Mouse (Mus musculus): ENCODE data around the gene Ccdc13. TPM values are rescaled to one million over a fixed set of nuclear protein-coding genes. Genes with fewer than 3 reads are reported as not detected.
A peak's percentile ranks its signal among the peaks of the same experiment; 100 is the strongest.

Gene Ccdc13
- polyA plus RNA-seq, 1 experiment from 2014 or later: 2.3 TPM

GRCm38 (mm10) chr9:121785261-121785660, 54.0 kb downstream of the Ccdc13 start:
- no peak for DNase-seq
- no peaks in the 10 kb centered on the region for H3K36me3 ChIP-seq (ENCODE audit: control insufficient read depth, insufficient read depth, low read length)
- H3K9me3 ChIP-seq (ENCODE audit: control insufficient read depth, low read length): no peaks in the 10 kb centered on the region
- 88% methylated on average over 8 of the region's 8 CpGs for WGBS
- no peak overlapping the region for H3K4me2 ChIP-seq (ENCODE audit: low read length)
- H3K27me3 ChIP-seq (ENCODE audit: control insufficient read depth, insufficient read depth, low read length): no peaks in the 10 kb centered on the region
- H3K4me3 ChIP-seq (replicated peaks; ENCODE audit: low read depth, low read length): no peak overlapping the region
- no peak overlapping the region for H3K9ac ChIP-seq (replicated peaks; ENCODE audit: low read length)
- H3K27ac ChIP-seq (replicated peaks; ENCODE audit: low read depth, low read length): no peak overlapping the region
- no peak for ATAC-seq (ENCODE audit: low FRiP score, low TSS enrichment)
- no peaks in the 10 kb centered on the region for H3K4me1 ChIP-seq (ENCODE audit: control insufficient read depth, insufficient read depth, low read length)

DNA sequence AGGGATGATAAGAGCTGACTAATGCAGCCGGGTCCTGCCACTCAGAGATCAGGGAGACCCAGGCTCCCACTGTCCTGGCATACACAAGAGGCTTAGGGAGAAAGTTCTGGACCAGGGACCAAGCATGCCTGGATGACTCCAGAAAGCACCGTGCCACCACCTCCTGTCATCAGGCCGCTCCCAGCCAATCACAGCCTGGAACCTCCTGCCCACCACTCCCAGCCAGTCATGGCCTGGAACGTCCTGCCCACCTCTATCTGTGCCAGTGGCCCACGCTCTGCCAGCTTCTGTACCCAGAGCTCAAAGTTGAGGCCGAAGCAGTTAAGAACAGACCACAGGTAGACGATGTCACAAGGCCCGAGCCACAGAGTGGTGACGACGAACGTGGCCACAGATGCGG, 54.5 kb downstream of the Ccdc13 start:
- H3K9ac ChIP-seq (replicated peaks; ENCODE audit: low read length): no peak overlapping the region
- no peak overlapping the region for H3K4me3 ChIP-seq (replicated peaks; ENCODE audit: low read depth, low read length)
- H3K4me1 ChIP-seq (ENCODE audit: control insufficient read depth, insufficient read depth, low read length): no peaks in the 10 kb centered on the region
- DNase-seq (no peak), ATAC-seq (ENCODE audit: low FRiP score, low TSS enrichment) (no peak)
- H3K27ac ChIP-seq (replicated peaks; ENCODE audit: low read depth, low read length): no peak overlapping the region
- no peaks in the 10 kb centered on the region for H3K9me3 ChIP-seq (ENCODE audit: control insufficient read depth, low read length)
- H3K4me2 ChIP-seq (ENCODE audit: low read length): no peak overlapping the region
- 89% methylated on average over 12 of the region's 12 CpGs for WGBS
- H3K27me3 ChIP-seq (ENCODE audit: control insufficient read depth, insufficient read depth, low read length): no peaks in the 10 kb centered on the region
- H3K36me3 ChIP-seq (ENCODE audit: control insufficient read depth, insufficient read depth, low read length): no peaks in the 10 kb centered on the region

DNA sequence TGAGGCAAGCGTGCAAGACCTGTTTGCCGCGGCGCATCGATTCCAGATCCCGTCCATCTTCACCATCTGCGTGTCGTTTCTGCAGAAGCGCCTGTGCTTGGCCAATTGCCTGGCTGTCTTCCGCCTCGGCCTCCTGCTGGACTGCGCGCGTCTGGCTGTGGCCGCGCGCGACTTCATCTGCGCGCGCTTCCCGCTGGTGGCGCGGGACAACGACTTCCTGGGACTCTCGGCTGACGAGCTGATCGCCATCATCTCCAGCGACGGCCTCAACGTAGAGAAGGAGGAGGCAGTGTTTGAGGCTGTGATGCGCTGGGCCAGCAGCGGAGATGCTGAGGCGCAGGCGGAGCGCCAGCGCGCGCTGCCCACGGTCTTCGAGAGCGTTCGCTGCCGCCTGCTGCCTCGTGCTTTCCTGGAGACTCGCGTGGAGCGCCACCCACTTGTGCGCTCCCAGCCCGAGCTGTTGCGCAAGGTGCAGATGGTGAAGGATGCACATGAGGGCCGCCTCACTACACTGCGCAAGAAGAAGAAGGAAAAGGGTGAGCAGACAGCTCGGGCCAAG, 61.1 kb downstream of the Ccdc13 start:
- H3K4me3 ChIP-seq (replicated peaks; ENCODE audit: low read depth, low read length): peak overlapping the region; percentile 32
- no peak overlapping the region for H3K9ac ChIP-seq (replicated peaks; ENCODE audit: low read length)
- H3K27ac ChIP-seq (replicated peaks; ENCODE audit: low read depth, low read length): no peak overlapping the region
- peaks cover 23% of the 10 kb centered on the region for H3K27me3 ChIP-seq (ENCODE audit: control insufficient read depth, insufficient read depth, low read length)
- H3K4me1 ChIP-seq (ENCODE audit: control insufficient read depth, insufficient read depth, low read length): no peaks in the 10 kb centered on the region
- DNase-seq (peak; percentile 71), ATAC-seq (ENCODE audit: low FRiP score, low TSS enrichment) (no peak)
- WGBS: 14% methylated on average over 54 of the region's 54 CpGs
- H3K36me3 ChIP-seq (ENCODE audit: control insufficient read depth, insufficient read depth, low read length): no peaks in the 10 kb centered on the region
- no peaks in the 10 kb centered on the region for H3K9me3 ChIP-seq (ENCODE audit: control insufficient read depth, low read length)
- peak overlapping the region; percentile 55 for H3K4me2 ChIP-seq (ENCODE audit: low read length)

- DNase-seq: no peak
- no peak within 1 kb of the TSS for H3K27ac ChIP-seq (replicated peaks; ENCODE audit: low read depth, low read length)
Measured at GRCm38 (mm10) chr9:121777484-121778065, 61.7 kb downstream of the Ccdc13 start, which contains the start of gene Klhl40. Gene Klhl40 (plus strand): TSS chr9:121777607.

GRCm38 (mm10) chr9:121776511-121776910, 62.8 kb downstream of the Ccdc13 start:
- Histone ChIP-seq H3K4me3 (replicated peaks; ENCODE audit: low read depth, low read length) (no peak overlapping the region), H3K4me1 (ENCODE audit: control insufficient read depth, insufficient read depth, low read length) (no peaks in the 10 kb centered on the region), H3K36me3 (ENCODE audit: control insufficient read depth, insufficient read depth, low read length) (no peaks in the 10 kb centered on the region), H3K27ac (replicated peaks; ENCODE audit: low read depth, low read length) (no peak overlapping the region), H3K4me2 (ENCODE audit: low read length) (no peak overlapping the region), H3K27me3 (ENCODE audit: control insufficient read depth, insufficient read depth, low read length) (peaks cover 23% of the 10 kb centered on the region), H3K9me3 (ENCODE audit: control insufficient read depth, low read length) (no peaks in the 10 kb centered on the region), H3K9ac (replicated peaks; ENCODE audit: low read length) (no peak overlapping the region)
- 87% methylated on average over 7 of the region's 7 CpGs for WGBS
- ATAC-seq (ENCODE audit: low FRiP score, low TSS enrichment) (no peak), DNase-seq (no peak)

More at GRCm38 (mm10) chr9:121777484-121778065, 61.7 kb downstream of the Ccdc13 start, which contains the start of gene Klhl40:
- Histone ChIP-seq H3K4me2 (ENCODE audit: low read length) (peak within 1 kb of the TSS; percentile 55), H3K4me1 (ENCODE audit: control insufficient read depth, insufficient read depth, low read length) (no peaks in the 10 kb centered on the region), H3K9me3 (ENCODE audit: control insufficient read depth, low read length) (no peaks in the 10 kb centered on the region), H3K9ac (replicated peaks; ENCODE audit: low read length) (no peak within 1 kb of the TSS), H3K27me3 (ENCODE audit: control insufficient read depth, insufficient read depth, low read length) (peaks cover 23% of the 10 kb centered on the region), H3K4me3 (replicated peaks; ENCODE audit: low read depth, low read length) (peak within 1 kb of the TSS; percentile 32), H3K36me3 (ENCODE audit: control insufficient read depth, insufficient read depth, low read length) (no peaks in the 10 kb centered on the region)
- 19% methylated on average over 30 of the region's 30 CpGs for WGBS
- no peak for ATAC-seq (ENCODE audit: low FRiP score, low TSS enrichment)

GRCm38 (mm10) chr9:121775951-121776350, 63.3 kb downstream of the Ccdc13 start:
- no peaks in the 10 kb centered on the region for H3K9me3 ChIP-seq (ENCODE audit: control insufficient read depth, low read length)
- no peak for DNase-seq
- H3K4me3 ChIP-seq (replicated peaks; ENCODE audit: low read depth, low read length): no peak overlapping the region
- H3K27me3 ChIP-seq (ENCODE audit: control insufficient read depth, insufficient read depth, low read length): peaks cover 23% of the 10 kb centered on the region
- no peak overlapping the region for H3K27ac ChIP-seq (replicated peaks; ENCODE audit: low read depth, low read length)
- H3K4me1 ChIP-seq (ENCODE audit: control insufficient read depth, insufficient read depth, low read length): no peaks in the 10 kb centered on the region
- 83% methylated on average over 10 of the region's 10 CpGs for WGBS
- no peak for ATAC-seq (ENCODE audit: low FRiP score, low TSS enrichment)
- no peak overlapping the region for H3K4me2 ChIP-seq (ENCODE audit: low read length)
- no peak overlapping the region for H3K9ac ChIP-seq (replicated peaks; ENCODE audit: low read length)
- no peaks in the 10 kb centered on the region for H3K36me3 ChIP-seq (ENCODE audit: control insufficient read depth, insufficient read depth, low read length)

DNA sequence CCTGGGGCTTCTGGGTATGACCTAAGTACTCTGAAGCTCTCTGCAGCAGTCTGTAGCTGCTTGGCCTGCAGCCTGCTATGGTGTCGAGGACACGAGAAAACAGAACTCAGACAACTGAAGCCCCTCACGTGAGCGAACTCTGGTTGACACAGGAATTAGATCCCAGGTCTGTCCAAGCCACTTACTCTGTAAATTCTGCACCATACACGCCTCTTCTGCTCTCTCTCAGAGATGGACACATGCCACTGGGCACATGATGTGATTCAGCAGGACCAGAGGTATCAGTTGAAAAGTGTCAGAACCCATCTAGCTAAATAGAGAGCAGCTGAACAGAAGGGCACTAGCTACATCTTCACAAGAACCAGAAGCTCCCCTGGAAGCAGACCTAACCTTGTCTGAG, 66.8 kb downstream of the Ccdc13 start:
- H3K27me3 ChIP-seq (ENCODE audit: control insufficient read depth, insufficient read depth, low read length): peaks cover 5% of the 10 kb centered on the region
- no peak overlapping the region for H3K4me3 ChIP-seq (replicated peaks; ENCODE audit: low read depth, low read length)
- H3K36me3 ChIP-seq (ENCODE audit: control insufficient read depth, insufficient read depth, low read length): peaks cover 17% of the 10 kb centered on the region
- WGBS: 75% methylated on average over 5 of the region's 5 CpGs
- no peak for DNase-seq
- no peak overlapping the region for H3K9ac ChIP-seq (replicated peaks; ENCODE audit: low read length)
- no peak overlapping the region for H3K4me2 ChIP-seq (ENCODE audit: low read length)
- no peaks in the 10 kb centered on the region for H3K4me1 ChIP-seq (ENCODE audit: control insufficient read depth, insufficient read depth, low read length)
- no peak for ATAC-seq (ENCODE audit: low FRiP score, low TSS enrichment)
- no peaks in the 10 kb centered on the region for H3K9me3 ChIP-seq (ENCODE audit: control insufficient read depth, low read length)
- H3K27ac ChIP-seq (replicated peaks; ENCODE audit: low read depth, low read length): no peak overlapping the region

- Histone ChIP-seq H3K27me3 (ENCODE audit: control insufficient read depth, insufficient read depth, low read length) (no peaks in the 10 kb centered on the region), H3K4me2 (ENCODE audit: low read length) (no peak overlapping the region), H3K9ac (replicated peaks; ENCODE audit: low read length) (no peak overlapping the region), H3K4me3 (replicated peaks; ENCODE audit: low read depth, low read length) (no peak overlapping the region), H3K4me1 (ENCODE audit: control insufficient read depth, insufficient read depth, low read length) (peaks cover 9% of the 10 kb centered on the region), H3K27ac (replicated peaks; ENCODE audit: low read depth, low read length) (no peak overlapping the region), H3K36me3 (ENCODE audit: control insufficient read depth, insufficient read depth, low read length) (peaks cover 68% of the 10 kb centered on the region), H3K9me3 (ENCODE audit: control insufficient read depth, low read length) (no peaks in the 10 kb centered on the region)
- ATAC-seq (ENCODE audit: low FRiP score, low TSS enrichment) (no peak), DNase-seq (no peak)
- WGBS: 93% methylated on average over 16 of the region's 16 CpGs
Measured at GRCm38 (mm10) chr9:121765166-121765855, 74.0 kb downstream of the Ccdc13 start.

GRCm38 (mm10) chr9:121763716-121764115, 75.5 kb downstream of the Ccdc13 start:
- Histone ChIP-seq H3K9ac (replicated peaks; ENCODE audit: low read length) (no peak overlapping the region), H3K4me3 (replicated peaks; ENCODE audit: low read depth, low read length) (no peak overlapping the region), H3K27ac (replicated peaks; ENCODE audit: low read depth, low read length) (no peak overlapping the region), H3K36me3 (ENCODE audit: control insufficient read depth, insufficient read depth, low read length) (peaks cover 63% of the 10 kb centered on the region), H3K9me3 (ENCODE audit: control insufficient read depth, low read length) (no peaks in the 10 kb centered on the region), H3K4me1 (ENCODE audit: control insufficient read depth, insufficient read depth, low read length) (peaks cover 11% of the 10 kb centered on the region), H3K27me3 (ENCODE audit: control insufficient read depth, insufficient read depth, low read length) (no peaks in the 10 kb centered on the region), H3K4me2 (ENCODE audit: low read length) (no peak overlapping the region)
- ATAC-seq (ENCODE audit: low FRiP score, low TSS enrichment) (no peak), DNase-seq (no peak)
- WGBS: 93% methylated on average over 19 of the region's 19 CpGs

All from midbrain, embryonic 14.5 days (tissue).